Mouse (Mus musculus) left cerebral cortex, postnatal 14 days (tissue): ENCODE results near the gene 5730480H06Rik. TPM values are rescaled to one million over a fixed set of nuclear protein-coding genes. Genes with fewer than 3 reads are reported as not detected.

Experiments
- DNase-seq, 2 experiments: peaks; one replicate each; pipeline ENCODE4 v3.0.0; 2021 to 2022; ENCODE audit warnings: low spot score in 2 of 2, mixed read lengths in 1 of 2
- intact Hi-C: fragments of 180-260 bp; cut with DNase I; formaldehyde crosslinking; loops from one replicate; pipeline ENCODE4 v1.15.1; 2025
- long read RNA-seq, 2 experiments: library from polyadenylated mRNA; stranded (forward); transcript quantifications; one replicate each; pipeline ENCODE4 v2.0.0; 2021
- total RNA-seq, 2 experiments: library from RNA; stranded (reverse); gene quantifications; 2 replicates each; pipeline ENCODE4 v1.2.3; 2021

5730480H06Rik gene
- 10 to 100 TPM; 19.0 to 20.5 TPM for total RNA-seq
- long read RNA-seq, experiment 1, transcript 5730480H06Rik-201 (9 exons, 1,616 nt), result major isoform, 13 of 17 reads
- long read RNA-seq, experiment 1, partial matches to known transcripts, result 1 of 17 reads
- long read RNA-seq, experiment 1, other reads (novel, unspliced or antisense), result 2 of 17 reads
- long read RNA-seq, experiment 2, transcript 5730480H06Rik-201 (9 exons, 1,616 nt), result major isoform, 6 of 8 reads
- long read RNA-seq, experiment 2, partial matches to known transcripts, result 0 of 8 reads
- long read RNA-seq, experiment 2, other reads (novel, unspliced or antisense), result 2 of 8 reads

DNA sequence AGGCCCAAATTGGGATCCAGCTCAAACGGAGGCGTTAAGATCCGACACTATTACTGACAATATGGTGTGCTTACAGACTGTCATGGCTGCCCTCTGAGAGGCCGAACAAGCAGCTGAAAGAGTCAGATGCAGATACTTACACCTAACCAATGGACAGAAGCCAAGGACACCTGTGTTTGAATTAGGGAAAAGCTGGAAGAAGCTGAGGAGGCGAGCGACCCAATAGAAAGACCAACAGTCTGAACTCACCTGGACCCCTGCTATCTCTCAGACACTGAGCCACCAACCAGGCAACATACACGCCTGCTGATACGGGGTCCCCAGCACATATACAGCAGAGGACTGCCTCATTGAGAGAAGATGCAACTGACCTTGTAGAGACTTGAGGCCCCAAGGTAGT, at the start of gene 5730480H06Rik:
5730480H06Rik (plus strand) TSS at position 301 of the 400 bp plus-strand sequence.
- intact Hi-C loops, result no loop called here
- no peak for DNase-seq

DNA sequence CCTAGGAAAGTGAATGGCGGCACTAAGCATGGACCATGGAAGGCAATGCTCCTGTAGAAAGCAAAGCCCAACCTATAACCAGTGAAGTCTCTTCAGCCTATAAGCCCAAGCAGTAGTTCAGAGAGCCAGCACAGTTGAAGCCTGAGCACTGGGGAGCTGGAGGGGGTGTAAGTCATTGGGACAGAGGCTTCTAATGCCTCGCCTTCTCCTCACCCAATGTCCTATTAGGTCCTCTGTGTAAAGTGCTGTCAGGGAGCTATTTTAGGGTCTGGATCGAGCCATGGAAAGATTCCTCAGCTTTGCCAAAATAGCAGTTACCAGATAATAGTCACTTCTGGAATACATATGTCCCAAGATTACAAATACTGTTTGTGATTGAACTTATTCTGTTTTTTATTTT, 26.6 kb upstream of the 5730480H06Rik start:
- intact Hi-C loops, result no loop called here
- no peak for DNase-seq

DNA sequence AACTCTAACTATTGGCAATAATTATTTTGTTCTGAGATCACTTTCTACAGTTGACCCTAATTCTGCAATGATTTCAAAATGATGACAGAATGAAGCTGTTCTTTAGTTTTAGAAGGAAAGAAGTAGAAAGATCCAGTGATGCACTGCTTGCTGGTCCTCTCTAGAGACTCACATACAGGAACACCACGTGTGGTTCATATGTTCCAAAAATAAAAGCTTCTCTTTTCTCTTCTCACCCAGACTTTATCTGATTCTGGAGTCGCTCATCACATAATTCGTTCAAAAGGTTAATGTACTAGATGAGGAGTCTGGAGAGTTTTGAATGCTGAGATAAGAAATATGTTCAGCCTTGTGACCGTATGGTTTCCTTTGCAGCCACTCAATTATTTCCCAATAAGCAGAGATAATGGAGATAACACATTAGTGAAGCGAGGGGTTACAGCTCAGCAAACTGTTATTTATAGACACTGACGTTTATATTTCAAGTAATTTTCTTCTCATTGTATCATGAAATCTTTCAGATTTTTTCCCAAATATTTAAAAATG, 12.6 kb upstream of the 5730480H06Rik start:
- DNase-seq, result no peak
- intact Hi-C loops, result no loop called here

DNA sequence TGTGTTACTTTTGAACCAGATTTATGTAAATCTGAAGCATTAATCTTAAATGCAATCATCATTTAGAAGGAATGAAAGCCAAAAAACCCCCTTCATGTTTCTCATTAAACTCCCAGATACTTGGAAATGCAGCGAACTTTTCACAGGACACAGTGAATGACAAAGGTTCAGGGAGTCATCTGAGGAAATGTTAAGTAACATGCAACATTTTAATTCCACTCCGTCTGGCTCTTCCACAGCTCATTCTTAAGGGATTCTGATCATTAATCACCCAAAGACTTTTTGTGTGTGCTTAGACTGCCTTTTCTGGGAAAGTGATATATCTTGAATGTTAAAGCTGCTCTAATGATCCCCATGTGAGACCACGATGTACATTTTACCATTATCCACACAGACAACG, 7.2 kb upstream of the 5730480H06Rik start:
- DNase-seq, result no peak
- intact Hi-C loops, result no loop called here

DNA sequence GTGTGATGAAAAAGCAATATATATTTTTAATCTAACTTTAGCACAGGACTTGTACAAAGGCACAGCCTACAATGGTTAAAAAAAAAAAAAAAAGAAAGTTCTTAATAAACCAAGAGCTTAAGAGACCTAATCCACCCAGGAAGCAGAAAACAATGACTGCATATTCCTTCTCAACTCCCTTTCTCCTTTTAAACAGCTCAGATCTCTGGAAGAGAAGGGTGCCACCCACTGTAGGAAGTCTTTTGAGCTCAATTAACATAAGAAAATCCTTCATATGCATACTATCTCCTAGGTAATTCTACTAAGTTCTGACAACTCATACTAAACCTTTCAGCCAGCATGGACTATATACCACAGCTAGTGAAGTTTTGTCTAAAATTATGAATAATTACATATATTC, 1.5 kb upstream of the 5730480H06Rik start:
- intact Hi-C loops, result no loop called here
- no peak for DNase-seq

DNA sequence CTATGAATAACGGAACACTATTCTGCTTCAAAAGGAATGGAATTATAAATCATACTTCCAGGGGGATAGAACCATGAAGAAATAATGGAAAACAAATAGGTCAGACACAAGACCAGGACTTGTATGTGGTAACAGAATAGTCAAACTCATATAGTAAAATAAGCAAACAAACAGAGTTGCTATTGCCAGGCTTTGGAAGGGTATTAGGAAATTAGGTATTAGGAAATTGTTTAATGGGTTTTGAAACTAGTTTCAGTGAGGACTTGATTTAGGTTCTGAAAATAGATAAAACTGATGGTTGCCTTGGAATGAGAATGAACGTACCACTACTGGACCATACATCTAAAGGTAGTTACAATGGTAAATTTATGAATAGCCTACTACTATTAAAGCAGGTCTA, 2.0 kb downstream of the 5730480H06Rik start:
- intact Hi-C loops, result no loop called here
- DNase-seq, result no peak

DNA sequence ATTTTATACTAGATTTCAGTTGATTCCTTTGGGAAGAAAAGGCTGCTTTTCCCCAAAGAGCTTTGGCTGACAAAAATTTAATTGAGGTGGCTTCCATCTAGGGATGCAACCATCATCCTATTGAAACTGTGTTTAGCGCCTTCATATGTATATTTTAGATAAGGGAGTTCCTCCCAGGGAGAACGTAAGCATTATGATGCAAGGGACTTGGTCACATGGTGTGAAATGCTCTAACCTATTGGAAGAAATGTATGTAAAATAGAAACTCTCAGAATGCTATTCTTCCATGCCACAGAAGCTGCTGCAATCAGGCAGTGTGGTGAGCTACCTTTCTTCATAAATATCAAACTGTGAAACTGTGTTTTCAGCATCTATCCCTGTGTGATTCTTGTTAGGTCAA, 3.1 kb downstream of the 5730480H06Rik start:
- DNase-seq, result no peak
- intact Hi-C loops, result no loop called here

DNA sequence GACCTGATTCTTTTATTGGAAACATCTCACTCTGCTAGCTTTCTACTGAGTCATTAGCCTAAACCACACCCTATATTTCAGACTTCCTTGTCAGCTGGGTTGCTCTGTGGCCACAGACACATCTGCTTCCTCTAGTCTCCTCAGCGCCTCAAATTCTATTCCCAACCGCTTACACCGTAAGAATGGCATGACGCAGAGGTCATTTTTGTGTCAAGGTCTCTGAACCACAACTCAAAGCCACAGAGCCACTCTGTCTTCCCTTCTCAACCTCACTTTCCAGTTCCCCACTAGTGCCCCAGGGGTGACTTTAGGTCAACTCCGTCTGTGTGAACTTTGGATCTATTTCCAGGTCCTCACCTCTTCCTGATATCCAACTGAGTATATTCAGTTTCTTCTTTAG, 3.7 kb downstream of the 5730480H06Rik start:
- intact Hi-C loops, result no loop called here
- no peak for DNase-seq

DNA sequence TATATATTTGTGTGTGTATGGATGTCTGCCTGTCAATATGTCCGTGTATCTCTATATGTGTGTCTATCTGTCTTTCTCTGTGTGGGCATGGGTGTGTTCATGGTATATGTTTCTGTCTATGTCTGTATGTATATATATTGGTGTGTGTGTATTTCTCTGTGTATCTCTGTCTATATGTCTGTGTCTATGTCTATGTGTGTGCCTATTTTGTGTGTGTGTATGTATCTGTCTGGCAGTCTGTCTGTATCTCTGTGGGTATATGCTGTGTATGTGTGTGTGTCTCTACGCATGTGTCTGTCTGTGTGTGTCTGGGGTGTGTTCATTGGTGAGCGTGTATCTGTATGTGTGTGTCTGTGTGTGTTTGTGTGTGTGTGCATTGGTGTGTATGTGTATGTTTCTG, 5.7 kb downstream of the 5730480H06Rik start:
- DNase-seq, result no peak
- intact Hi-C loops, result no loop called here

DNA sequence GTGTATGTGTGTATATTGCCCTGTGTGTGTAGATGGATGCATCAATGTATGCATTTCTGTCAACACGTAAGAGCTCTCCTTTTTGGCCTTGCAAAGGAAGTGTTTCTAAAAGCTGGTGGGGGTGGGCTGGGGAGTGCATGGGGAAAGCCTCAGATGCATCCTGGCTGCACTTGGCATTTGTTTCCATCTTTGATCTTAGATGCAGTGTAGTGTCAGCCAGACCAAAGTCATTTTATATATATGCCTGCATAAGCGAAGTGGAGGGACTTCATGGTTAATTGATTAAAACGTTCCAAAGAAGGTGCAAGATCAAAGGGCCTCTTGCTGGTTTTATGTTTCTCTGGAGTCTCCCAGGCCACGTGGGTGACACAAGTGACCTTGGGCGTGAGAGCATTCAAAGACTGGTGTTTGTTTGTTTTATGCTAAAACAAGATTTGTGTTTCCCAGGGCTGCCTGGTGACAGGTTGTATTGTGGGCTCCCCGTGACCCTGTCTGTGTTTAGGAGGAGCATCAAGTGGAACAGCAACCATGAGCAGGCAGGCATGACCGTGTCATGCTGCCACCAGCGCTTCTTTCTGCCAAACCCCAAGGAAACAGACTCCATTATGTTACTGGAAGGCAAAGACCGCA, 6.2 kb downstream of the 5730480H06Rik start:
- DNase-seq, result no peak
- intact Hi-C loops, result no loop called here

DNA sequence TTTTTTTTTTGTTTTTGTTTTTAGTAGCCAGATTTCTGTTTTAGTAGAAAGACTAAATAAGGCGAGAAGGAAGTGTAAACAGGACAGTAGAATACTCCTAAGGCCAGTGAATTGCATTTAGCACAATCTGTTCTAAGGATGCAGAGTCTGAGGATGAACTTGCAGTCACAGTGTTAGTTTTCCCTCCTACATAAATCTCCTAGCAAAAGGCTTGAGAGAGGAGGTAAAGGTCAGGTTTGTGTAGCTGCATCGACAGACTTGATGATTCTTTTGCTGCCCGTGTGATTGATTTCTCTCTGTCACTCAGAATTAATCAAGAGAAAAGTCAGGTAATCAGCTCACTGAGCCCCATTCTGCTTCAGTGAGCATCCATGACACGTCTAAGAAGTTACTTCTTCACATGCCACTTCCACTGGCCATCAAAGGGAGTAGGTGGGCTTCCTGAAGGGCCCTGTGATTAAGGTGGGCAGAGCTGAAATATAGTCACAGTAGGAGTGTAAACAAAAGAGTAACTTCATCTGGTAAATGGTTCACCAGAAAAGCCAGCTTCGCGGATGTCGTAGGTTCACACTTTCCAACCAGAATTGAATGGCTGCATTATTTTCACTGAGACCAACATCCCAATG, 13.2 kb downstream of the 5730480H06Rik start:
- DNase-seq, result no peak
- intact Hi-C loops, result loop anchor here (10.0 kb wide), 2 partner anchors 76 to 196 kb away; no protein-coding TSS in a partner anchor

DNA sequence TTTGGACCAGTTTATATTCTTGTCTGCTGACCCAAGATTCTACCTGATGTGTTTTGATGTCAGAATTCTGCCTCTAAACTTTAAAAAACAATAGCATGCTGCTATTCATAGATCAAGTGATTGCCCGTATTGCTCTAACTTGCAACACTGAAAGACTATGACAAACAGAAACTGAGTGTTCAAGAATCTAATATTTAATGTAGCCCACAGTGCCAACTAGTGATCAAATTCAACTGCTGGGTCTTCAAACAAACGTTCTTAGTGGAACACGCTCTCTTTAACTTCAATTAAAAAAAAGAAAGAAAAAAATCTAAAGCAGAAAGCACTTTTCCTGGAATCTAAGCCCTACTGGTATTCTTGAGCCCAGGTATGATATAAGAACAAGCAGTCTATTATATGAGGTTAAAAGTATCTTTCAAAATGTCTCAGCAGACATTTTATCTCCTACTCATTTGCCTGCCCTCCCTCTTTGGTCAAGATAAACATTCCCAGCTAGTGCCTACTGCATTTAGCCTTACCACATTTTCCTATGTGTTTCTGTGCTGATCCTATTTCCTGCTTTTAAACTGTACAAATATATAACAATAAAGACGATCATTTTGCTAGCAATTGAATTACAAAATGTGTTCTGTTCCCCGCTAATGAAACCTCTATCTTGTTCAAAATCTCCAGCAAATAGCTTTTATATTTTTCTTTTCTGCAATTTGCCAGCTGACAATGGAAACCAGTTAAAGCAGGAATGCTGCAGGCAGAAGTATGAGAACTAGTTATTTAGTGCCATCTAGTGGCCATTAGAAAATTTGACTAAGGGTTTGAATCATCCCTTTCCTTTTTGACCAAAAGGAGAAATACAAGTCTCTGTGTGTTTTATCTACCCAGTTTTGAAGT, 17.6 kb downstream of the 5730480H06Rik start:
- DNase-seq, result peak; percentile 4 to 49
- intact Hi-C loops, result loop anchor here (10.0 kb wide), 2 partner anchors 81 to 201 kb away; no protein-coding TSS in a partner anchor

DNA sequence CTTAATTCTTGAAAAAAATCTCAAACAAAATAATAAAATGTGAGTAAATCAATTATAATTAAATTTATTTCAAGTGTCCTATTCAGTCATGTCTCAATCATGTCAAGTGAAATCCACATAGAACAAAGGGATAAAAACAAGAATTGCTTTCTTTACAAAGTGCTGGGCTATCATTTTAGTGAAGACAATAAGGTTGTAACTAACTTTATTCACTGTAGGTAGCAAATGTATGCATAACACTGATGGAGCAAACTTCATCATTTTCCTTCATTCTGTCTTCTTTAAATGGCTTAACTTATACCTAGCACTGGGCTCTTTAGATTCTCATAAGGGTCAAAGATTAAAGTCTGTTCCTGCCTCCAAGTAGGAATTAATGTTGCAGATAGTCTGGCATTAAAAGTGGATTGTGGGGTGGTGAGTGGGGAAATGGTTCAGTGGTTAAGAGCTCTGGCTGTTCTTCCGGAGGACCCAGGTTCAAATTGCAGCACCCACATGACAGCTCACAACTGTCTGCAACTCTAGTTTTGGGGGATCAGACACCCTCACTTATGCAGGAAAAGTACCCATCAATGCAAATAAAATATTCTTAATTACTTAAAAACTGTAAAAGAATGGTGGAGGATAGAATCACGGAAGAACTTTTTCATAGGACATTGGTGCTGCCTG, 18.4 kb downstream of the 5730480H06Rik start:
- no peak for DNase-seq
- intact Hi-C loops, result loop anchor here (10.0 kb wide), 2 partner anchors 81 to 201 kb away; no protein-coding TSS in a partner anchor

DNA sequence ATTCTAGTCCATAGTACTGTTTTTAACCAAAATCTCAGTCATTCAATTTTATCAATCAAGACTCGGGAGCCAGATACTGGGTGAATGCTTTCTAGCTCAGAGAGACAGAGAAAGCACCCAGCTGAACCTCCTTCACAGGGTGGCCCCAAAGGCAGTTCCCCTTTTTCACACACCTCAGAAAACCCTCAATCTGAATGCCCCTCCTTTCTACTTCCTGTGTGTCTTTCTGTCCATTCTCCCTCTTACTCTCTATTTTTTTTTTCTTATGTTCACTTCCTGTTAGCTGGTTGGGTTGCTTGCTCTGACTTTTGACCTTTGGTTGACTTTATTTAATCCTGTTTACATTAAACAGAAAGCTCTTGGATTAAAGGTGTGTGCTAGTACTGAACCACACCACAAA, 21.6 kb downstream of the 5730480H06Rik start:
- DNase-seq, result no peak
- intact Hi-C loops, result loop anchor here (10.0 kb wide), 2 partner anchors 85 to 205 kb away; no protein-coding TSS in a partner anchor

DNA sequence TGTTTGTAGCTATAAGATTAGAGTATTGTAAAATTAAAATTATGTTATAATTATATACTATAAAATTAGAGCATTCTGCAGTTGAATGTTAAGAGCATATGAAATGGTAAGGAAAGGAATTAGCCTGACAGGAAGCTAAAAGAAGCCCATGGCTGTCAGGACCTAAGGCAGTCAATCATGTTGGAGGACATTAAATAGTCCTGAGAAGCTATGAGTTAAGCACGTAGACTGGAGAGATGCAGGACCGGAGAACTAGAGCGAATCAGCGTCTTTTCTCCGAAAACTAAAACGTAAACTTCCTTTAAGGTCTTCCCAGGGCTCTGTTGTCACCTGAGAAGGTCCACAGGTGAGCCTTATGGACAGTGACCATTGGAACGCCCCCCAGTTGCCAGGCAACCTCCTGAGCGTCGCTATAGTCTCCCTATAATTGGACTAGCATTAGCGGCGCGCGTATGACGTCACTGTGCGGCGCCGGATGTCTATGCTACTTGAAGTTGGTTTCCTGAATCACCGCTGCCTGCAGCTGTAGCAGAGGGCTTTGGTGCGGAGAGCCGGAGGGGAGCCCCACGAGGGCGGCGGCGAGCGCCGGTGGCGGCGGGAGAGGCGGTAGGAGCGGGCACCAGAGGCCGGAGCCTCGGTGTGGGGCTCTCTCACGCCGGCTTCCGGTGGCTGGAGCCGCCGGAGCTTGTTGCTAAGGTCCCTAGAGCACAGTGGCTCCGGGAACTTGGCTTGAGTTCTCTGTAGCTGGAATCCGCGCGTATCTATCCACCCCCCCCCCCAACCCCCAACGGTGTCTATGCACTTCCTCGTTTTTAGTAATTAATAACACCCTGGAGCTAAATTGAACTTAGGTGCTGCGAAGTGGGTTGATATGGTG, 44.4 kb downstream of the 5730480H06Rik start:
- intact Hi-C loops, result no loop called here
- DNase-seq, result peak; percentile 94 to 95

DNA sequence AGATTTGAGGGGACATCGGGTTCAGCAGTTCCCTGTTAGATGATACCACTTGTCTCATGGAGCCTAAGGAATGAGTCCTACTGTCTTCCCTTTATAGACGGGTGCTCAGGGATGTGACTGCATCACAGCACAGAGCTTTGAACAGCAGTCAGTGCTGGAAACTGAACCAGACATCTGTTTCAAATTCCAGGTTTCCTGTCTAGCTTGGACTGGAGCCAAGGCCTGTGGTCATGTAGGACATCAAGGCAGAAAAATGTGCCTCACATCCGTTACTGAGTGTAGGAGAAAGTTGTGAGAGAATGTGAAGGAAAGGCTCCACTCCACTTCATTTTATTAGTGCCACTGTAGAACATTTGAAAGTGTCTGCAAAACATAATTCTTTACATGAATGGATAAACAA, 74.7 kb downstream of the 5730480H06Rik start:
- DNase-seq, result peak in 1 of 2 experiments; percentile 15
- intact Hi-C loops, result no loop called here

DNA sequence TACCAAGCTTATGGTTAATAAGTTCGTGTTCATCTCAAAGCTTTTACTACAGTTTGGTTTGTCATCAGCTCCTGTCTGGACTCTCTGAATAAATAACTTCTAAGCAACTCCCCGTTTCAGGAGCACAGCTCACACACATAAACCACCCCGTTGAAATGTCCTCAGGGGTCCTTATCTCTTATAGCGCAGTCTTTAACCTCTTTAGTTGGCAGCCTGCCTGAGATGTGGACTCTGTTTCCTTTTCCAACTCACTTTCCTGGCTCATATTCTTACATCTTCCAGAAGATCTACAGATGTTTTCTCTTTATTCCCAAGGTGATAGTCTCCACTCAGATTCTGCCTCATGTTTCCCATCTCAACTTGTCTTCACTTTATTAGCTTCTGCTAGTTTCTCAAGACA, 80.5 kb downstream of the 5730480H06Rik start:
- no peak for DNase-seq
- intact Hi-C loops, result no loop called here

DNA sequence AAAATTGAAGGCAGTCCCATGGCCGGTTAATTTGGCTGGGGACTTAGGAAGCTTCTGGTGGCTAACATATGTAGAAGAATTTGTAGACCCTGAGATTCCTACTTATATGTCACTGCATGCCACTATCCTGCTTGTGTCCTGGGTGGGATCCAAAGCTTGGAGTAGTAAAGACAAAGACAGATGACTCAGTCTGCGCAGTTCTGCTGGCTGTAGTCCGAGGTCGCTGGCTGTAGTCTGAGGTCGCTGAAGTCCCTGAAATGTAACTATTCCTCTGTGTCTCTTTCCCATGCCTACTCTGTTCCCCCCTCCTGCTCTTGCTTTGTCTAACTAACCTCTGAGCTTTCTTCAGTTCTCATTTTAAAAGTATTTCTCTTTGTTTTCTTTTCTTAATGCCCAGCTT, 82.6 kb downstream of the 5730480H06Rik start:
- DNase-seq, result no peak
- intact Hi-C loops, result no loop called here
